Mouse (Mus musculus) MEL (cell line): ENCODE measurements at regions not wholly inside any gene's neighbourhood (a gene's known extent, or its start where the extent isn't known, plus 50 kb on each side); places are given as distances from the start of the nearest gene placed in this dataset.

ENCODE experiments used
- DNase-seq: peaks from one replicate; pipeline ENCODE4 v3.0.0; 2011; ENCODE audit warnings: low read depth, low spot score
- H3K27ac ChIP-seq: 2 replicates; pipeline ENCODE4 v1.5.1; 2012; ENCODE audit warnings: low read depth, mild to moderate bottlenecking, control low read depth, low read length, moderate library complexity; ENCODE audit not compliant: control insufficient read depth
- H3K27me3 ChIP-seq, 2 experiments: fragments of 150-350 bp in 1 of 2; sonication (generic) in 1 of 2; 2 replicates each; pipeline ENCODE4 v1.6.1; 2012; ENCODE audit warnings: low read length in 2 of 2, mild to moderate bottlenecking in 2 of 2, improper control_type of control experiment in 1 of 2, moderate library complexity in 1 of 2; ENCODE audit not compliant: insufficient read depth in 2 of 2, control insufficient read depth in 1 of 2
- H3K36me3 ChIP-seq, 2 experiments: 2 replicates each; pipeline ENCODE4 v1.6.1; 2012 to 2014; ENCODE audit warnings: low read length in 2 of 2, improper control_type of control experiment in 1 of 2, inconsistent platforms in 1 of 2, mild to moderate bottlenecking in 1 of 2; ENCODE audit not compliant: insufficient read depth in 2 of 2, control insufficient read depth in 1 of 2
- H3K4me1 ChIP-seq, 2 experiments: fragments of 150-350 bp in 1 of 2; sonication (generic) in 1 of 2; 2 replicates each; pipeline ENCODE4 v1.6.1; 2012; ENCODE audit warnings: low read length in 2 of 2, improper control_type of control experiment in 1 of 2, mild to moderate bottlenecking in 1 of 2; ENCODE audit not compliant: insufficient read depth in 2 of 2, control insufficient read depth in 1 of 2
- H3K4me3 ChIP-seq, 2 experiments: fragments of 150-350 bp in 1 of 2; sonication (generic) in 1 of 2; 2 replicates each; pipeline ENCODE4 v1.5.1; 2012; ENCODE audit warnings: low read depth in 2 of 2, low read length in 2 of 2, mild to moderate bottlenecking in 2 of 2, moderate library complexity in 2 of 2, control low read depth in 1 of 2, improper control_type of control experiment in 1 of 2; ENCODE audit not compliant: control insufficient read depth in 1 of 2, insufficient read depth in 1 of 2
- H3K79me2 ChIP-seq: 2 replicates; pipeline ENCODE4 v1.6.1; 2012; ENCODE audit warnings: mild to moderate bottlenecking, low read length, moderate library complexity; ENCODE audit not compliant: control insufficient read depth, poor library complexity, insufficient read depth
- H3K9ac ChIP-seq: 2 replicates; pipeline ENCODE4 v1.6.1; 2012; ENCODE audit warnings: low read depth, mild to moderate bottlenecking, control low read depth, low read length, moderate library complexity; ENCODE audit not compliant: control insufficient read depth, poor library complexity, severe bottlenecking
- H3K9me3 ChIP-seq: fragments of 150-350 bp; sonication (generic); replicated peaks from 2 replicates; pipeline ENCODE4 v1.6.1; 2012; ENCODE audit warnings: mild to moderate bottlenecking, low read length, improper control_type of control experiment, moderate library complexity; ENCODE audit not compliant: insufficient read depth
- CHD1 ChIP-seq: IDR thresholded peaks from 2 replicates; pipeline ENCODE4 v1.6.1; 2012; ENCODE audit warnings: low read depth, mild to moderate bottlenecking, inconsistent platforms, low read length, improper control_type of control experiment
- CHD2 ChIP-seq: IDR thresholded peaks from 2 replicates; pipeline ENCODE4 v1.6.1; 2011; ENCODE audit warnings: low read length, improper control_type of control experiment
- ELF1 ChIP-seq: IDR thresholded peaks from 2 replicates; pipeline ENCODE4 v1.6.1; 2014; ENCODE audit warnings: low read depth, mild to moderate bottlenecking, inconsistent platforms, low read length, improper control_type of control experiment, moderate library complexity
- EP300 ChIP-seq, 2 experiments: IDR thresholded peaks; 2 replicates each; pipeline ENCODE4 v1.6.1; 2011; ENCODE audit warnings: improper control_type of control experiment in 2 of 2, low read length in 2 of 2, low read depth in 1 of 2, mild to moderate bottlenecking in 1 of 2
- ETS1 ChIP-seq: IDR thresholded peaks from 2 replicates; pipeline ENCODE4 v1.6.1; 2012; ENCODE audit warnings: low read depth, mild to moderate bottlenecking, inconsistent platforms, low read length, improper control_type of control experiment, moderate library complexity
- GABPA ChIP-seq: IDR thresholded peaks from 2 replicates; pipeline ENCODE4 v1.6.1; 2012; ENCODE audit warnings: low read depth, mild to moderate bottlenecking, inconsistent platforms, low read length, improper control_type of control experiment, moderate library complexity
- GATA1 ChIP-seq: IDR thresholded peaks from 2 replicates; pipeline ENCODE4 v1.6.1; 2011; ENCODE audit warnings: low read depth, low read length, improper control_type of control experiment
- HCFC1 ChIP-seq: IDR thresholded peaks from 2 replicates; pipeline ENCODE4 v1.6.1; 2012; ENCODE audit warnings: low read depth, mild to moderate bottlenecking, inconsistent platforms, low read length, improper control_type of control experiment, moderate library complexity
- JUND ChIP-seq: IDR thresholded peaks from 2 replicates; pipeline ENCODE4 v1.6.1; 2011; ENCODE audit warnings: low read depth, mild to moderate bottlenecking, improper control_type of control experiment, low read length
- KAT2A ChIP-seq: conservative IDR thresholded peaks from 2 replicates; pipeline ENCODE4 v1.6.1; 2012; ENCODE audit warnings: low read depth, low read length, improper control_type of control experiment, inconsistent platforms
- MAFK ChIP-seq: IDR thresholded peaks from 2 replicates; pipeline ENCODE4 v1.6.1; 2011; ENCODE audit warnings: low read depth, mild to moderate bottlenecking, low read length, improper control_type of control experiment, borderline replicate concordance
- MAX ChIP-seq: IDR thresholded peaks from 2 replicates; pipeline ENCODE4 v1.6.1; 2011; ENCODE audit warnings: low read length, improper control_type of control experiment
- MAZ ChIP-seq: IDR thresholded peaks from 2 replicates; pipeline ENCODE4 v1.6.1; 2012; ENCODE audit warnings: low read depth, mild to moderate bottlenecking, inconsistent platforms, low read length, improper control_type of control experiment
- NRF1 ChIP-seq: IDR thresholded peaks from 2 replicates; pipeline ENCODE4 v1.6.1; 2014; ENCODE audit warnings: low read depth, mild to moderate bottlenecking, inconsistent platforms, low read length, improper control_type of control experiment, moderate library complexity; ENCODE audit not compliant: poor library complexity, insufficient read depth, severe bottlenecking
- RCOR1 ChIP-seq: IDR thresholded peaks from 2 replicates; pipeline ENCODE4 v1.6.1; 2012; ENCODE audit warnings: low read depth, mild to moderate bottlenecking, inconsistent platforms, low read length, improper control_type of control experiment
- SMC3 ChIP-seq: IDR thresholded peaks from 2 replicates; pipeline ENCODE4 v1.6.1; 2011; ENCODE audit warnings: low read depth, low read length, improper control_type of control experiment
- TAL1 ChIP-seq: IDR thresholded peaks from 2 replicates; pipeline ENCODE4 v1.6.1; 2012; ENCODE audit warnings: mild to moderate bottlenecking, inconsistent platforms, low read length, moderate library complexity, mixed read lengths
- USF1 ChIP-seq: IDR thresholded peaks from 2 replicates; pipeline ENCODE4 v1.6.1; 2014; ENCODE audit warnings: low read depth, mild to moderate bottlenecking, inconsistent platforms, low read length, improper control_type of control experiment, moderate library complexity
- ZNF384 ChIP-seq: IDR thresholded peaks from 2 replicates; pipeline ENCODE4 v1.6.1; 2012; ENCODE audit warnings: low read depth, mild to moderate bottlenecking, inconsistent platforms, low read length, improper control_type of control experiment

DNA sequence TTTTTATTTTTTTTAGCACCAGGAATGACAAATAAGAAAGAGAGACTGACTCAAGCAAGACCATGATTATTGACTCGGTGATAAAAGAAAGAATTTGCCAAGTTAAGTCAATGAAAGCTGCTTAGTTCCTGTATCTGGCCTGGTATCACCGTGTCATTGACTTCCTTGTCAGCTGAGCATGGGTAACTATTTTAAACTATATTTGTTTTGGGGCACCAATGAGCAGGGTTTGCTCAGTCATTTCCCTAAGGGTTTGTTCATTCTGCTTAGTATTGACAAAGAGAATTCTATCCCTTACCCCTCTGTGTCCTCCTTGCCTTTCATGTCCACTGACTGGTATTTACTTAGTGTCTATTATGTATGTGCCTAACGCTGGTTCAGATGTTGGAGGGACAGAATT is 189.2 kb upstream of the Fermt1 start:
- Histone ChIP-seq H3K4me3 (no peak overlapping the region), H3K79me2 (no peaks in the 10 kb centered on the region), H3K9ac (no peak overlapping the region), H3K9me3 (no peaks in the 10 kb centered on the region), H3K4me1 (no peaks in the 10 kb centered on the region), H3K27me3 (no peaks in the 10 kb centered on the region), H3K27ac (no peak overlapping the region), H3K36me3 (no peaks in the 10 kb centered on the region)
- TF ChIP-seq ETS1 (no peak), JUND (no peak), MAFK (no peak)
- no peak for DNase-seq

DNA sequence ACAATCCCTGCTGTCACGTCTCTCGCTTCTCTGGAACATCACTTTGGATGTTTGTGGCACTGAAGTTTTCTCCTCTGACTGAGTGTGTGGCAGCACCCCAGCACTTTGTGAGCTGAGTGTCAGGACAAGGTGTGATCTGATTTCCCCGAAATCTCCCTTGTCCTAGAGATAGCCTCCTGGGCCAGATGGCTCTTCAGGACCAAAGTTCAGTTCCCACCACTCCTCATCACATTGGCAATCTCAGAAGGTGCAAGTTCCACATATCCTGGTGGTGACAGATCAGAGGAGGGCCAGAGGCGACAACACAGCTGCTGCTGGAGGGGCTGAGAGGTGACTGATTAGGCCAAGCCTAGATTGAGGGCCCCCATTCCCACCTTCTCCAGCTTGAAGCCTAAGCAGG is 193.2 kb upstream of the Fermt1 start:
- Histone ChIP-seq H3K79me2 (no peaks in the 10 kb centered on the region), H3K27me3 (no peaks in the 10 kb centered on the region), H3K27ac (no peak overlapping the region), H3K36me3 (no peaks in the 10 kb centered on the region), H3K9ac (no peak overlapping the region), H3K4me3 (no peak overlapping the region), H3K9me3 (no peaks in the 10 kb centered on the region)
- DNase-seq = no peak
- no peak for TF ChIP-seq SMC3
- TF ChIP-seq MAZ = no peak
- TF ChIP-seq MAFK = no peak
- no peak for TF ChIP-seq JUND
- no peak for TF ChIP-seq GABPA
- no peak for TF ChIP-seq CHD1
- TF ChIP-seq HCFC1 = no peak
- TF ChIP-seq USF1 = no peak
- no peak for TF ChIP-seq MAX
- TF ChIP-seq EP300 (IDR thresholded peaks at IDR 0.05; ENCODE audit: low read depth in 1 of 2, low read length in 2 of 2) = no peak
- TF ChIP-seq KAT2A = no peak
- no peak for TF ChIP-seq GATA1
- TF ChIP-seq ZNF384 = no peak
- no peak for TF ChIP-seq CHD2
- TF ChIP-seq RCOR1 = no peak
- no peak for TF ChIP-seq NRF1
- no peak for TF ChIP-seq ELF1
- no peak for TF ChIP-seq TAL1
- TF ChIP-seq, all 39 proteins: peak for 0
- H3K4me1 ChIP-seq = no peaks in the 10 kb centered on the region
